Mouse (Mus musculus): ENCODE data around the gene Cnot4. TPM values are rescaled to one million over a fixed set of nuclear protein-coding genes. Genes with fewer than 3 reads are reported as not detected.

Gene Cnot4
- polyA plus RNA-seq, 1 experiment, result 16.1 TPM

- no peak for DNase-seq (ENCODE audit: low spot score)
These were observed 100.2 kb downstream of the Cnot4 start for GRCm38 (mm10) chr6:35033341-35033740.

GRCm38 (mm10) chr6:35032704-35033103 is 100.8 kb downstream of the Cnot4 start:
- no peak for DNase-seq (ENCODE audit: low spot score)

GRCm38 (mm10) chr6:35030811-35031210 is 102.7 kb downstream of the Cnot4 start:
- no peak for DNase-seq (ENCODE audit: low spot score)

- no peak for DNase-seq (ENCODE audit: low spot score)
These were observed 103.3 kb downstream of the Cnot4 start for GRCm38 (mm10) chr6:35030226-35030625.

GRCm38 (mm10) chr6:35028023-35028422 is 105.5 kb downstream of the Cnot4 start:
- no peak for DNase-seq (ENCODE audit: low spot score)

- no peak for DNase-seq (ENCODE audit: low spot score)
These were observed 106.3 kb downstream of the Cnot4 start for GRCm38 (mm10) chr6:35027257-35027656.

- DNase-seq (ENCODE audit: low spot score), result no peak
These were observed 116.9 kb downstream of the Cnot4 start for GRCm38 (mm10) chr6:35016624-35017023.

- DNase-seq (ENCODE audit: low spot score), result no peak
These were observed 121.6 kb downstream of the Cnot4 start for GRCm38 (mm10) chr6:35011953-35012352.

GRCm38 (mm10) chr6:35010705-35011104 is 122.8 kb downstream of the Cnot4 start:
- DNase-seq (ENCODE audit: low spot score), result no peak

- no peak for DNase-seq (ENCODE audit: low spot score)
These were observed 131.3 kb downstream of the Cnot4 start for GRCm38 (mm10) chr6:35002261-35002669.

GRCm38 (mm10) chr6:34999101-34999500 is 134.4 kb downstream of the Cnot4 start:
- no peak for DNase-seq (ENCODE audit: low spot score)

GRCm38 (mm10) chr6:34996496-34996895 is 137.0 kb downstream of the Cnot4 start:
- DNase-seq (ENCODE audit: low spot score), result no peak

GRCm38 (mm10) chr6:34995265-34995681 is 138.3 kb downstream of the Cnot4 start:
- peak; percentile 68 for DNase-seq (ENCODE audit: low spot score)

GRCm38 (mm10) chr6:34994692-34995091 is 138.8 kb downstream of the Cnot4 start:
- DNase-seq (ENCODE audit: low spot score), result no peak

GRCm38 (mm10) chr6:34989263-34989662 is 144.3 kb downstream of the Cnot4 start:
- DNase-seq (ENCODE audit: low spot score), result no peak

GRCm38 (mm10) chr6:34988081-34988761 is 145.3 kb downstream of the Cnot4 start, which contains the start of gene Slc23a4:
TSS of gene Slc23a4 (minus strand) at chr6:34988404.
- DNase-seq (ENCODE audit: low spot score), result no peak

- DNase-seq (ENCODE audit: low spot score), result no peak
These were observed 146.4 kb downstream of the Cnot4 start for GRCm38 (mm10) chr6:34987085-34987645.

- no peak for DNase-seq (ENCODE audit: low spot score)
These were observed 152.9 kb downstream of the Cnot4 start for GRCm38 (mm10) chr6:34980661-34981060.

- DNase-seq (ENCODE audit: low spot score), result no peak
These were observed 154.2 kb downstream of the Cnot4 start for GRCm38 (mm10) chr6:34979291-34979690.

Data from urinary bladder, adult 2 months (tissue).